Mouse (Mus musculus) midbrain, embryonic 16.5 days (tissue): ENCODE results near the gene Acap3. TPM values are rescaled to one million over a fixed set of nuclear protein-coding genes. Genes with fewer than 3 reads are reported as not detected.

Experiments
- ATAC-seq: fragments of 200-750 bp; cut with Nextera tagmentation; 2 replicates; pipeline ENCODE4 v1.8.0; 2017; ENCODE audit warnings: moderate TSS enrichment
- H3K27ac ChIP-seq: fragments of 300-500 bp; sonication (generic); 2 replicates; pipeline ENCODE4 v1.5.1; 2014; ENCODE audit warnings: mild to moderate bottlenecking, low read length, mixed read lengths
- H3K27me3 ChIP-seq: fragments of 300-500 bp; sonication (generic); 2 replicates; pipeline ENCODE4 v1.6.1; 2014; ENCODE audit warnings: low read depth, low read length, mixed read lengths; ENCODE audit not compliant: control insufficient read depth, insufficient read depth
- H3K36me3 ChIP-seq: fragments of 300-500 bp; sonication (generic); 2 replicates; pipeline ENCODE4 v1.6.1; 2014; ENCODE audit warnings: mild to moderate bottlenecking, low read length, moderate library complexity, mixed read lengths; ENCODE audit not compliant: control insufficient read depth, insufficient read depth
- H3K4me1 ChIP-seq: fragments of 300-500 bp; sonication (generic); 2 replicates; pipeline ENCODE4 v1.6.1; 2014; ENCODE audit warnings: mild to moderate bottlenecking, low read length, mixed read lengths; ENCODE audit not compliant: control insufficient read depth, insufficient read depth
- H3K4me2 ChIP-seq: fragments of 300-500 bp; sonication (generic); 2 replicates; pipeline ENCODE4 v1.6.1; 2014; ENCODE audit warnings: mild to moderate bottlenecking, low read length, mixed read lengths
- H3K4me3 ChIP-seq: fragments of 300-500 bp; sonication (generic); 2 replicates; pipeline ENCODE4 v1.5.1; 2014; ENCODE audit warnings: low read depth, mild to moderate bottlenecking, low read length, moderate library complexity, mixed read lengths
- H3K9ac ChIP-seq: fragments of 300-500 bp; sonication (generic); 2 replicates; pipeline ENCODE4 v1.6.1; 2014; ENCODE audit warnings: low read depth, low read length, mixed read lengths
- H3K9me3 ChIP-seq: fragments of 300-500 bp; sonication (generic); replicated peaks from 2 replicates; pipeline ENCODE4 v1.6.1; 2014; ENCODE audit warnings: mild to moderate bottlenecking, low read length, mixed read lengths; ENCODE audit not compliant: control insufficient read depth, poor library complexity, severe bottlenecking
- WGBS: fragments of 180-500 bp; shearing (Covaris S2); extraction: QIAGEN DNeasy Blood & Tissue Kit; methylation state at CpG from one replicate; pipeline ENCODE4 v1.1.7; 2014; 5-methylcytosine and 5-hydroxymethylcytosine counted together
- polyA plus RNA-seq: library from polyadenylated mRNA; unstranded; fragments of >200 nt; fragmentation: Nextera tagmentation; extraction: Ambion mirVana; gene quantifications from 2 replicates; pipeline ENCODE4 v1.2.1, GENCODE M21; 2015

Gene Acap3
- polyA plus RNA-seq = 77.4 and 78.1 TPM in 2 replicates

GRCm38 (mm10) chr4:155891551-155892001, at the start of gene Acap3, which contains the start of gene Pusl1:
TSS of gene Acap3 (plus strand) at chr4:155891822.
TSS of gene Pusl1 (minus strand) at chr4:155891781.
- Histone ChIP-seq H3K27ac (peak within 1 kb of the TSS; percentile 99), H3K9ac (peak within 1 kb of the TSS; percentile 98), H3K9me3 (no peaks in the 10 kb centered on the region), H3K36me3 (peaks cover 24% of the 10 kb centered on the region), H3K27me3 (no peaks in the 10 kb centered on the region), H3K4me2 (peak within 1 kb of the TSS; percentile 94), H3K4me1 (peaks cover 43% of the 10 kb centered on the region), H3K4me3 (peak within 1 kb of the TSS; percentile 92)
- ATAC-seq = peak; percentile 87
- WGBS = under 1% methylated on average over 52 of the region's 52 CpGs

- WGBS = 87% methylated on average over 5 of the region's 5 CpGs
- no peak overlapping the region for H3K4me3 ChIP-seq
- peaks cover 14% of the 10 kb centered on the region for H3K27me3 ChIP-seq
Observed at GRCm38 (mm10) chr4:155843231-155843630, 48.4 kb upstream of the Acap3 start.

GRCm38 (mm10) chr4:155846871-155847578, 44.6 kb upstream of the Acap3 start, which contains the start of gene Dvl1:
TSS of gene Dvl1 (plus strand) at chr4:155847402.
- Histone ChIP-seq H3K4me3 (peak within 1 kb of the TSS; percentile 79), H3K4me2 (peak within 1 kb of the TSS; percentile 95), H3K27me3 (no peaks in the 10 kb centered on the region), H3K27ac (peak within 1 kb of the TSS; percentile 85), H3K4me1 (peaks cover 33% of the 10 kb centered on the region), H3K9me3 (no peaks in the 10 kb centered on the region), H3K36me3 (no peaks in the 10 kb centered on the region), H3K9ac (peak within 1 kb of the TSS; percentile 88)
- peak; percentile 89 for ATAC-seq
- 2% methylated on average over 43 of the region's 65 CpGs for WGBS

More at GRCm38 (mm10) chr4:155843231-155843630, 48.4 kb upstream of the Acap3 start:
- no peak overlapping the region for H3K9ac ChIP-seq
- no peak for ATAC-seq
- no peak overlapping the region for H3K4me2 ChIP-seq
- H3K9me3 ChIP-seq = no peaks in the 10 kb centered on the region
- H3K27ac ChIP-seq = no peak overlapping the region
- no peaks in the 10 kb centered on the region for H3K36me3 ChIP-seq
- peaks cover 15% of the 10 kb centered on the region for H3K4me1 ChIP-seq

- peak; percentile 61 for ATAC-seq
- Histone ChIP-seq H3K27ac (peak overlapping the region; percentile 85), H3K9me3 (no peaks in the 10 kb centered on the region), H3K36me3 (no peaks in the 10 kb centered on the region), H3K4me3 (peak overlapping the region; percentile 79), H3K4me2 (peak overlapping the region; percentile 95), H3K4me1 (peaks cover 33% of the 10 kb centered on the region), H3K27me3 (no peaks in the 10 kb centered on the region), H3K9ac (peak overlapping the region; percentile 88)
- WGBS = 1% methylated on average over 47 of the region's 69 CpGs
Observed at GRCm38 (mm10) chr4:155847591-155848352, 43.9 kb upstream of the Acap3 start.

DNA sequence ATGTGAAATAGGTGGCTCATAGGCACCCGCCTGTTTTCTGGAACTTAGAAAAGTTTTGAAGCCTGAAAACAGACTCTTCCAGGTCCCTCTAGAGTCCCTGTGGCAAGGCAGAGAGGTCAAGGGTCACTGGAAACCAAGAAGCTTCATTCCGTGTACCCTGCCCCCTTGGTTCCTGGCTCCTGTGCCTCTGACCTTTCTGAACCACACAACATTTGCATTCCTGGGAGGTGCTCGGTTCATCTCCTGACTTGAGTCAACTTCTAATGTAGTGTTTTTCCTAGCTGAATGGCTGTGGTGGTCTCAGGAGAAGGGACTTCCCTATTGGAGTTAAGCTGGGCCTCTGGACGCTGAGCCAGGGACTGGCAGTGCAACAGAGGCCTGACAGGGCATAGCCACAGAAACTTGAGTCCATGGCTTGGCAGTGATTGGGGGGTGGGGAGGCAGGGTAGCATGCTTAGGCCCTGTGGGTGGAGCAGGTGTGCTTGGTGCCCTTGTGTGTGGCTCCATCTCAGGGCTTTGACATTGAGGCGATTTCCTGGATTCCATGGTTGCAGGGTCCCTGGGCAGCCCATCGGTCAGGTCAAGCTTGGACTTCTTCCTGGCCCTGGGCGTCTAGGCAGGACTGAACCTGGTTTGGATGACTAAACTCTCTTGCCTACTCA, 43.1 kb upstream of the Acap3 start:
- Histone ChIP-seq H3K27ac (no peak overlapping the region), H3K4me2 (peak overlapping the region; percentile 95), H3K36me3 (no peaks in the 10 kb centered on the region), H3K9me3 (no peaks in the 10 kb centered on the region), H3K9ac (peak overlapping the region; percentile 88), H3K4me3 (peak overlapping the region; percentile 79), H3K27me3 (no peaks in the 10 kb centered on the region), H3K4me1 (peaks cover 33% of the 10 kb centered on the region)
- 60% methylated on average over 7 of the region's 7 CpGs for WGBS
- no peak for ATAC-seq

DNA sequence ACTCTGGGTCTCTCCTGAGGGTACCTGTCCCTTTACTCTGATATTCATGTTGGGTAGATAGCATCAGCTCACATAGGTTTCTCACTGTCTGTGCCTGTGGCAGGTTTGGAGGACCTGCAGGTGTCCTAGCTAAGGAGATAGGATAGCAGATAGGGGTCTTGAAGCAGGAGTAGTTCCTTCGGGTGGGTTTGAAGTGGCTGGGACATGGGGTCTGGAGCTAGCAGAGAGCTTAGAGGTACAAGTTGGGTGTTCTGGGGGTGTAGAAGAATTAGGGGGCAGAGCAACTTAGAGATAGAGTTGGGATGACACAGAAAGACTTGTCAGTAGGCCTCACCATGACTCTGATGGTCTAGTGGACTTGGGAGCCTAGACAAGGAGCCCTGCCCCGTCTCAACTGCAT, 42.2 kb upstream of the Acap3 start:
- 94% methylated on average over 2 of the region's 2 CpGs for WGBS
- Histone ChIP-seq H3K9ac (no peak overlapping the region), H3K27ac (no peak overlapping the region), H3K27me3 (no peaks in the 10 kb centered on the region), H3K36me3 (no peaks in the 10 kb centered on the region), H3K4me3 (no peak overlapping the region), H3K4me1 (peaks cover 33% of the 10 kb centered on the region), H3K4me2 (peak overlapping the region; percentile 95), H3K9me3 (no peaks in the 10 kb centered on the region)
- ATAC-seq = no peak

DNA sequence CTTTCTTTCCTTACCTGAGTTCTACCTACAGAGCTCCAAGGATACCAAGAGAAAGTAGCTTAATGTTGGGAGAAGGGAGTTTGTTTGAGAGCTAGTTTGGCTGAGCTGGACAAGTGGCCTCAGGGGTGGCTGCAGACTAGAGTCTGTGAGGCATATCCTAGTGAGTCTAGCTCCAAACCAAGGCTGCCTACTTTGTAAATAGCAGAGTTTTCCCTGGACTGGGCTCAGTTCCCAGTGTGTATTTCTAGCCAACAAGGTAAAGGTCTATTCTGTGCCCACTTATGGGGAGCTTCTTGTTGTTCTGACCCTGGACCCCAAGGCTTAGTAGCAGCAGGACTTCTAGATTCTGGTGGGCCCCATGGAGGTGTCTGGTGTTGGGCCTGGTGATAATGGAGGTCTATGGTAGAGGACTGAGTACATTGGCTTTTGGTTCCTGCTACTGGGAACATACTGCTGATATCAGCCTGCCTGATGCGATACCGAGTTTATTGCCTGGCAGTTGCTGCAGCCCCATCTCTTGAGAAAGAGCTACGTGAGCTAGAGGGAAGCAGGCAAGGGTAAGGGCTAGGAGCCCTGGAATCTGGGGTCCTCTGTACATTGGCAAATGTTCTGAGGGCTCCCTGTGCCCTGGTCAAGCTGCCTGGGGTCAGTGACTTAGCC, 41.7 kb upstream of the Acap3 start:
- 93% methylated on average over 3 of the region's 3 CpGs for WGBS
- ATAC-seq = no peak
- H3K36me3 ChIP-seq = peaks cover 5% of the 10 kb centered on the region; the same call in 1 of the 2 replicates

DNA sequence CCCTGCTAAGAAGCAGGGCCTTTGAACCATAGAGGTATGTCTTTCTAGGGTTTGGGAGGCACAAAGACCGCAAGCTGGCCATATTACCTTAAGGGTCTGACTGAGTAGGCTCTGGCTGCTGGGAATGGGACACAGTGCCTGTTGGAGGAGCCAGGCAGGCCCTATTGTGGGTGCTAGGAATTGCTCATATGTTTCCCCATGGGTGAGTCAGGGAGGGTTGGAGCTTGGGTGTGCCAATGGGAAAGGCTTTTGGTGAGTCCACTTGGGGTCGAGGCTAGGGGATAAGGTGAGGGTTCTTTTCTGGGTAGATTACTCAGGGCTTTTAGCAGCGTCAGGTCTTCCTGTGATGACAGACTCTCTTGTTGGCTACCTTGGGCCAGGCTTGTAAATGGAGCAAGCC, 40.3 kb upstream of the Acap3 start:
- 95% methylated on average over 3 of the region's 3 CpGs for whole genome bisulfite sequencing
- H3K9me3 ChIP-seq = no peaks in the 10 kb centered on the region
- no peak for ATAC-seq

More for the DNA sequence above, 41.7 kb upstream of the Acap3 start:
- Histone ChIP-seq H3K4me1 (peaks cover 33% of the 10 kb centered on the region), H3K27me3 (no peaks in the 10 kb centered on the region), H3K9ac (no peak overlapping the region), H3K4me2 (peak overlapping the region; percentile 5; the same call in 1 of the 2 replicates), H3K9me3 (no peaks in the 10 kb centered on the region), H3K4me3 (no peak overlapping the region), H3K27ac (no peak overlapping the region)

More for the DNA sequence above, 40.3 kb upstream of the Acap3 start:
- Histone ChIP-seq H3K4me2 (no peak overlapping the region), H3K4me3 (no peak overlapping the region), H3K9ac (no peak overlapping the region), H3K4me1 (peaks cover 32% of the 10 kb centered on the region), H3K27me3 (no peaks in the 10 kb centered on the region), H3K36me3 (peaks cover 19% of the 10 kb centered on the region), H3K27ac (no peak overlapping the region)
